In the genomic region with DNA sequence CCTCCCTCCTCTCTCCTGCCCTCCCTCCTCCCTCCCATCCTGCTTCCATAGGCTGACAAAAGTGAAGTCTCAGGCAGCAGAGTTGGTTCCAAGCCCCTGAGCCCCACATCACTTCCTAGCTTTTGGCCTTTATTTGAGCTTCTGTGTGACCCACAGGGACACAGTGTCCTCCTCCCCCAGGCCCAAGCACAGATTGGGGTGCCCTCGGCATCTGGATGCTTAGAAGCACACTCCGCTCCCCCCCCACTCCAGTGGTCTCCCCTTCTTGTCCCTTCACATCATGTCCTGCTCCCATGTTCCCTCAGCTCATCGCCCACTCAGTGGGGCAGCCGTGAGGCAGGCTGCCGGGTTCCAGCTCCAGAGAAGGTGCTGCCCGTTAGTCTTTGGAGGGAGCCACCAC, we compare ENCODE assay signal across 19 mouse cellular contexts. TPM values are rescaled to one million over a fixed set of nuclear protein-coding genes. Genes with fewer than 3 reads are reported as not detected.
A peak's percentile ranks its signal among the peaks of the same experiment; 100 is the strongest.
DNase-seq lines count a peak whose midpoint lies in the region; ATAC-seq lines count a peak whose summit lies in the region.
"Had no signal": no experiment of that assay in that cellular context is flagged by ENCODE, and none has a peak within 500 bp of the region (broad histone marks: within the 10 kb centered on the region; RNA-seq: fewer than 3 reads in every experiment).

No protein-coding gene starts in this region.

- no peaks in the 10 kb centered on the region for H3K9me3 ChIP-seq in lung, embryonic 15.5 days
- no peaks in the 10 kb centered on the region for H3K9me3 ChIP-seq in midbrain, embryonic 10.5 days (replicated peaks)
- no peaks in the 10 kb centered on the region for H3K9me3 ChIP-seq in midbrain, embryonic 15.5 days
- H3K9me3 ChIP-seq: forebrain, embryonic 10.5 days; forebrain, embryonic 13.5 days; heart, embryonic 12.5 days; heart, embryonic 15.5 days; hindbrain, embryonic 15.5 days had no signal

- WGBS in lung, embryonic 15.5 days: 61% methylated on average over 6 of the region's 6 CpGs
- 89% methylated on average over 6 of the region's 6 CpGs for WGBS in midbrain, embryonic 10.5 days
- 71% methylated on average over 6 of the region's 6 CpGs for WGBS in midbrain, embryonic 15.5 days

- ATAC-seq in lung, embryonic 15.5 days (ENCODE audit: borderline replicate concordance, extremely low read depth, low FRiP score, low TSS enrichment): no peak
- ATAC-seq in midbrain, embryonic 15.5 days (replicated peaks): no peak
- ATAC-seq: CD4-positive, CD25-positive, alpha-beta regulatory T cell, adult 4 months; forebrain, embryonic 16.5 days had no signal

- no peak overlapping the region for H3K9ac ChIP-seq in lung, embryonic 15.5 days
- no peak overlapping the region for H3K9ac ChIP-seq in midbrain, embryonic 15.5 days
- H3K9ac ChIP-seq: forebrain, embryonic 13.5 days; heart, embryonic 12.5 days; heart, embryonic 15.5 days; hindbrain, embryonic 15.5 days had no signal

- peak; percentile 91 for DNase-seq in heart, adult 11 months
- no peak for DNase-seq in heart, adult 18-20 months
- no peak for DNase-seq in lung, postnatal 14 days
- no peak for DNase-seq in midbrain, embryonic 10.5 days (ENCODE audit: low spot score)
- DNase-seq: adrenal gland, adult 2 months; adrenal gland, postnatal 14 days; cerebellum, adult 11 months; cerebellum, adult 9-10 months; cerebellum, postnatal 14 days had no signal

- peak overlapping the region; percentile 85 for H3K27ac ChIP-seq in lung, embryonic 15.5 days
- peak overlapping the region; percentile 34 for H3K27ac ChIP-seq in midbrain, embryonic 10.5 days (replicated peaks)
- no peak overlapping the region for H3K27ac ChIP-seq in midbrain, embryonic 15.5 days
- H3K27ac ChIP-seq: forebrain, embryonic 10.5 days; forebrain, embryonic 13.5 days; heart, embryonic 15.5 days; hindbrain, embryonic 15.5 days had no signal

- peaks cover 7% of the 10 kb centered on the region; the same call in 1 of the 2 replicates for H3K36me3 ChIP-seq in lung, embryonic 15.5 days
- H3K36me3 ChIP-seq in midbrain, embryonic 10.5 days: no peaks in the 10 kb centered on the region
- H3K36me3 ChIP-seq in midbrain, embryonic 15.5 days (replicated peaks): no peaks in the 10 kb centered on the region
- H3K36me3 ChIP-seq: forebrain, embryonic 10.5 days; heart, embryonic 12.5 days; heart, embryonic 15.5 days; hindbrain, embryonic 15.5 days had no signal

- H3K4me1 ChIP-seq in lung, embryonic 15.5 days: peaks cover 54% of the 10 kb centered on the region
- H3K4me1 ChIP-seq in midbrain, embryonic 10.5 days: peaks cover 36% of the 10 kb centered on the region
- peaks cover 21% of the 10 kb centered on the region for H3K4me1 ChIP-seq in midbrain, embryonic 15.5 days

- H3K4me2 ChIP-seq in lung, embryonic 15.5 days: no peak overlapping the region
- H3K4me2 ChIP-seq in midbrain, embryonic 15.5 days: no peak overlapping the region
- H3K4me2 ChIP-seq: forebrain, embryonic 13.5 days; heart, embryonic 12.5 days; heart, embryonic 15.5 days; hindbrain, embryonic 15.5 days had no signal

- H3K27me3 ChIP-seq in lung, embryonic 15.5 days: no peaks in the 10 kb centered on the region
- H3K27me3 ChIP-seq in midbrain, embryonic 10.5 days (ENCODE audit: low read depth, poor library complexity, severe bottlenecking): no peaks in the 10 kb centered on the region; the same call in 1 of the 2 replicates
- H3K27me3 ChIP-seq in midbrain, embryonic 15.5 days (replicated peaks): no peaks in the 10 kb centered on the region
- H3K27me3 ChIP-seq: forebrain, embryonic 13.5 days; hindbrain, embryonic 15.5 days had no signal

- no peak overlapping the region for H3K4me3 ChIP-seq in lung, embryonic 15.5 days
- H3K4me3 ChIP-seq in midbrain, embryonic 10.5 days: no peak overlapping the region
- no peak overlapping the region for H3K4me3 ChIP-seq in midbrain, embryonic 15.5 days
- H3K4me3 ChIP-seq: forebrain, embryonic 10.5 days; forebrain, embryonic 13.5 days; heart, embryonic 12.5 days; heart, embryonic 15.5 days; hindbrain, embryonic 15.5 days had no signal

RNA-seq across cellular contexts. Expression of a gene that starts 39.1 kb away (rescaled TPM):
- total RNA-seq in heart, adult 18-20 months (2021): 10 to 100 TPM; 21.3 to 22.3 TPM
- polyA plus RNA-seq in lung, embryonic 15.5 days (2015; fragmentation: Nextera tagmentation; extraction: Ambion mirVana): 17.5 and 21.4 TPM in 2 replicates
- polyA plus RNA-seq in midbrain, embryonic 10.5 days (2016; fragmentation: Nextera tagmentation; extraction: Ambion mirVana): 0.58 and 1.1 TPM in 2 replicates
- polyA plus RNA-seq in midbrain, embryonic 15.5 days (2015; fragmentation: Nextera tagmentation; extraction: Ambion mirVana): 2.0 and 2.8 TPM in 2 replicates
- total RNA-seq: MEL had no signal
- polyA plus RNA-seq: CD4-positive, CD25-positive, alpha-beta regulatory T cell, adult 4 months had no signal
